Mouse (Mus musculus): ENCODE measurements around the gene Surf1.

Surf1 gene

DNA sequence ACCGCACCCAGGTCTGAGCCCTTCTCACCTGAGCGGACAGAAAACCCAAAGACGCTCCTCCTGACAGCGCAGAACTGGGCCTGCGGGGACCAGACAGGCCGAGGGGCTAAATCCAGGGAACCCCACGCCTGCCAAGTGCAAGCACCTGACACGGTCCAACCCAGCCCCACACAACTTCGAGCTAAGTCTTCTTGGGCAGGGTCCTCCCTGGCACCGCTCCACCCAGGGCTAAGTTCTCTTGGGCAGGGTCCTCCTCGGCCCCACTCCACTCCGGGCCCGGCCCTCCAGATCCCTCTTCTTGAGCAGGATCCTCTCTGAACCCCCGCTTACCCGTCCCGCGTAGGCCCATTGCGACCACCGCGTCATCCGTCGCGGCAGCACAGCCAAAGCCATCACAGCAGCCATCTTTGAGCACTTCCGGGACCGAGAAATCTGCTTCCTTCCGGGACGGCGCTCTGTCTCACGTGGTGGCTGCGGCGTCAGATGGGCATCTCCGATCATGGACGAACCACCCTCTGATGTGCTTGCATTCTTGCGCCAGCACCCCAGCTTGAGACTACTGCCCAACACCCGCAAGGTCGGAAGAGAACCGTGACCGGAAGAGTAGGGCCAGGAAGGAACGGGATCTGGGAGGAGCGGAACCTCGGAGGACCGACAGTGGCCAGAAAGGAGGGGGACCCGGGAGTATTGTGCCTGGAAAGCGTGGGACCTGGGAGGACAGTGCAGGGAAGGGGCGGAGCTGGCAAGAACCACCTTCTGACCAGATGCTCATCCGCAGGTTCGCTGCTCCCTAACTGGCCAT, at the start of gene Surf1, which contains the start of gene Surf2:
Gene Surf1, minus strand, starts transcription at position 604 of the 802 bp plus-strand sequence.
Gene Surf2, plus strand, starts transcription at position 441 of the 802 bp plus-strand sequence.
- DNase-seq (ENCODE audit: low read depth, low spot score): no peak

DNA sequence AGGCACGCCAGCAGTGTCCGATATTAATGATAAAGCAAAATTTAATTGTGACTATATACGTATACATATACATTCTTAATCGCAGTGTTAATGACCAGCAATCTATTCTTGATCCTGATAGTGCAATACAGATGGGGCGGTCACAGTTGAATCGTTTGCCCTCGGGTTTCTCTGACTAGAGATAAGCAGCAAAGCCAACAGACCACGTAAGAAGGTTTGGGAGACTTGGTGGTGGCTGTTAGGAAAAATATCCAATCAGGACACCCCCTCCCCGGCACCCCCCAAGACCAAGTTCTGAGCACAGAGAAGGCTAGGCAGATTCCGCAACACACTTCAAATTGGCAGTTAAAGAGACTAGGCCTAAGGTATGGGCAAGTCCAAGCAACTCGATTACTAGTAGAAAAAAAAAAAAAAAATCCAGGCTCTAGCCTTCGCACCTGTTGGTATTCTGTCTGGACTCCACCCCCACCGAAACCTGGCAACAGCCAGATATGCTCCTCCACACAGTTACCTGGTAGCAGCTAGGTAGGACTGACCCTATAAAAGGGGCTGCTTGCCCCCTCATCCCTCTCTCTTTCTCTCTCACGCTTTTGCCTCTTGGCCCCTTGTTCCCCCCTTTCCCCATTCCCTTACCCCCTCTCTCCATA, 48.5 kb upstream of the Surf1 start:
- no peak for DNase-seq (ENCODE audit: low read depth, low spot score)

DNA sequence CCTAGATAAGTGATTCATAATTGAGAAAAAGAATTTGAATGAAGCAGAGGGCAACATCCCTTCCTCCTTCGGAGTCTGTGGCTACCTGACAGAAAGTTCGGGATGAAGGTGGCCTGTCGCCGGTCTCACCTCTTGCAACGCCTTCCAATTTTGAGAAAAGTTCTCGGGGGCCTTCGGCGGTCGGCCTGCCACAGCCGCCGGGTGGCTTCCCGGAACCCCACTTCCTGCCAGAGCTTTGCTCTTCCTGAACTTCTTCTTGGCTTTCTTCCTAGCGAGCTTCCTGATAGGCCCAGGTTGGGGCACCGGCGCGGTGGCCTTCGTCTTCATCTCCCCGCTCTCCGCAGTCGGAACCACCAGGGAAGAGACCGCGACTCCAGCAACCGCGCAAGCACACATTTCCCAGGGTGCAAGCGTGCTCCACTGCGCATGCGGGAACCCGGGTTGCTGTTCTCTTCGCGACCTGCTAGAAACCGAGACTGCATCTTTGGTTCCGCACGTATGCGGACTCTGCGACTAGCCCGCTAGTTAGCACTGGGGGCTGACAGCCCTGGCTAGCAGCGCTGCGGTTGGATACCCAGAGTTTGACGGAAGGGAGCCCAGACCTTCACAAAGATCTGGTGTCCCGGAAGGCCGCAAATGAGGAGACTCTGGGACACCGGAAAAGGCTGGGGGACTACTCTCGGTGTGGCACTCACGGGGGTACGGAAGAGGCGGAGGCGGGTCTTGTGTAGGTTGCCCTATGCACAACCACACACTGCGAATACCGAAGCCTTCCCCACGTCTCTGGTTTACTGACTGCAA, 47.8 kb upstream of the Surf1 start, which contains the start of gene Rexo4:
Gene Rexo4, minus strand, starts transcription at position 464 of the 801 bp plus-strand sequence.
- peak; percentile 89 for DNase-seq (ENCODE audit: low read depth, low spot score)

DNA sequence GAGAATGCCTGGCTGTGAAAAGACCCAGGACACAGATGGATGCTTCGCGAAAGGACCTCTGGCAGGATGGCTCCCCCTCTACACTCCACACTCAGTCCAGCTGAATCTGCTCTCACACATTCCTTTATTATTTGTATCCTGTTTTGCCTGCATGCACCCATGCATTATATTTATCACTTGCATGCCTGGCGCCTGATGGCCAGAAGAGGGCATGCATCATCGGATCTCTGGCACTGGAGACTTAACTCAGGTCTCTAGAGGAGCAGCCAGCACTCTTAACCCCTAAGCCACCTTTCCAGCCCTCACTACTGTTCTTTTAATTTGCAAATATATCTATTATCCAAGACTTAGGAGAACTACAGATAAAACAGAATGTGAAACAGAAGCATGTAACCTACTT, 44.4 kb upstream of the Surf1 start:
- DNase-seq (ENCODE audit: low read depth, low spot score): no peak

DNA sequence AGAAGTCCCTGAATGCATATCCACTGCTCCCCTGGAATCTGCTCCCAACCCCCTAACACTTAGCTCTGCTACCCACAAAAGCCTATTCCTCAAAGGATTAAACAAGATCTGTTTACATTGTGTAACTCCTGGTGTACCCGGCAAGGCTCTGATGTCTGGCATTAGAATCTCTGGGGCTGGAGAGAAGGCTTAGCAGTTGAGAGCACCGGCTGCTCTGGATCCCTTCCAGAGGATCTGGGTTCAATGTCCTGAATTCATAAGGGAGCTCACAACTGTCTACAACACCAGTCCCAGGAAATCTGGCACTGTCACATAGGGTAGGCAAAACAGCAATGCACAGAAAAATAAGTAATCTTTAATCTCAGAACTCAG, 41.1 kb upstream of the Surf1 start:
- DNase-seq (ENCODE audit: low read depth, low spot score): no peak

DNA sequence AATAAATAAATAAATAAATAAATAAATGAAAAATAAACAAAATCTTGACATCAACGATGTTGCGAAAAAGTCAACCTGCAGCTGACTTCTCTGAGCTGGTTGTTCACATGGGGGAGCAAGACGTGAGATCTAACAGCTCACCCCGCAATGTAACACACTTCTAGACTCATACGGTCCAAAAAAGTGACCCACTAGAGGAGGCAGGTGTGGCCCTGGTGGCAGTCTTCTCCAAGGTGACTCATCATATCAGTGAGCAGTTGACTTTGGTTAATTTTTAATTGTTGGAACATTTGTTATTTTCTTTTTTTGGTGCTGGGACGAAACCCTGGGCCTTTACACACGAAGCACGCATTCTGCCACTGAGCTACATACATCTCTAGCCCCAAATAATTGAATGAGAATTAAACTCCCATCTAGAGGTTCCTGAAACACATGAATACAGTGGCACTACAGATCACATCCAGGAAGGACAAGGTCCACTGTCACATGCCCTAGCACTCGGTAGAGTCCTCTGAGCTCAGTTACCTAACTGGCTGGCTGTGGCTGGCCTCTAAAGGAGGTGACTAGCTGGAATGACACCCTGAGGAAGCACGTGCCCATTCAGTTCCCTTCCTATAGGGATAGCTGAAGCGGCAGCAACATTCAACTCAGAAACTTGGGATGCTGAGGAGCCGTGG, 40.6 kb upstream of the Surf1 start:
- no peak for DNase-seq (ENCODE audit: low read depth, low spot score)

DNA sequence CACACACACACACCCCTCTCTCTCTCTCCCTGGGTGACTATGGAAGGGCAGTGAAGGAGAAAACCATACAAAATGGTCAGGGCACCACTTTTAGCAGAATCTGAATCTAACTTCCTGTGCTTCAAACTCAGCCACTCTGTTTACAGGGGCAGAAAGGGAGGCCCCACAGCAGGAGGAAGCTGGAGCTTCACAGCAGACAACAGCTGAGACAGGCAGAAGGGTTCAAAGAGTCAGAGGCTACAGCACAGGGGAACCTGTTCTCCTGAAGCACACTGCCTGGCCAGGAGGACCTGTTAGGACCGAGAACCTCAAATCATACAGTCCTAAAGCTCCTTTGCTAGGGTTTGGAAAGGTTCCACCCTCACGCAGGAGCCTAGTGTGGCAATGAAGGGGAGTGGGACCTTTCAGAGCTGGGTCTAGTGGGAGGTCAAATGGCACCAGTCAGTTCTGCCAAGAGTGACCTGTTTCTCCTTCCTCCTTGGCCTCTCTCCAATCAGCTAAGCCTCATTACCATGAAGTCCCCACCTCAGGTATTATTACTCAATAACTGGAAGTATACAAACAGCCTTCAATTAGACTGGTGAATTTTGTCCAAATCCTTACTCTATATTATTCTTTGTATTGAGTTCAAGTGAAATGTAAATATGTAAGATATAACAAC, 38.5 kb upstream of the Surf1 start:
- DNase-seq (ENCODE audit: low read depth, low spot score): no peak

DNA sequence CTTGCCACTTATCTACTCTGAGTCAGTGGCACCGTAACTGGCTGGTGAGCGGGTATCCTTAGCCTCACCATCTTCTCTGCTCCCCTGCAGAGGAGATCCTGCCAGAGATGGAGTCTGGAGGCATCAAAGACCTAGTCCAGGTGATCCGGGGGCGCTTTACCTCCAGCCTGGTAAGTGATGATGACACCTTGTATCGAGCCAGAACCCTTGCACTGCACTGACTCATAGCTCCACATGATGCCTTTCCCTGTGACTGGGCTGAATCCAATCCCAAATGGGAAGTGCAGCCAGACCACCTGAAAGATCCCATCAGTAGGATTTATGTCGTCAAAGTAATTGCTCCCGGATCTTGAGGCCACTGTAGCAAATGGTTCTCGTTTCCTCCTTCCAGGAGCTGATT, 36.5 kb upstream of the Surf1 start:
- no peak for DNase-seq (ENCODE audit: low read depth, low spot score)

DNA sequence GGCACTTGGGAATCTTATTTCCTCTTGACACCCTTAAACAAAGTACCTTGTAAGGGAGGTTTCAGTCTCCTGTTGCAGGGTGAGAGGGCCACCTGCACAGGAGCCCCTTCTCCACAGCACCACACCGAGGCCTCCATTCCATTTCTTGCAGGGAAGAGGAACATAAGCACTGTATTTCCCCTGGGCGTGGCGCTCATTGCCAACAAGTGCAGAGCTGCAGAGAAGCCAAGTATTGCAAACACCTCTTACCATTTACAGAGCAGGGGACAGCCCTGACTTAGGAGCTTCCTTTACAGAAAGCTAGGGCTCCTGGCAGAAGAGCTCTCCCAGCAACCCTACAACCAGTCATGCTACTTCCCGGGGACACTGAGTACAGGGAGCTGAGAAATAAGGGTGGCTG, 35.9 kb upstream of the Surf1 start:
- DNase-seq (ENCODE audit: low read depth, low spot score): no peak

DNA sequence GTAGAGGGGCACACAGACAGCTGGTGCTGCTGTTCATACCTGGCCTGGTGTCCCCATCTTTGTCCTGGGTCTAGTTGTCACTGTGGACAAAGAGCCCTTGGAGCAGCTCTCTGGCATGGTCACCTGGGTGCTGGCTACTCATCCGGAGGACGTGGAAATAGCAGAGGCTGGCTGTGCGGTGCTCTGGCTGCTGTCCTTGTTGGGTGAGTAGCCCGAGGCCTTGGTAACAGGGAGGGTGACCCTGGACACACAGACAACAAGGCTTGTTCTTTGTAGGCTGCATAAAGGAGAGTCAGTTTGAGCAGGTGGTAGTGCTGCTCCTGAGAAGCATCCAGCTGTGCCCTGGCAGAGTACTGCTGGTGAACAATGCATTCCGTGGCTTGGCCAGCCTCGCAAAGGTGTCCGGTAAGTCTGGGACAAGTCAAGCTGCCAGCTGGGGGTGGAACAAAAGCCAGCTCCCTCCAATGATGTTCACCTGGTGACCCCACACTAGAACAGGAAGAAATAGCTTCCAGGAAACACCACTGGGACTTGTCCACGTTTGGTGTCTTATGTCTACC, 35.1 kb upstream of the Surf1 start:
- DNase-seq (ENCODE audit: low read depth, low spot score): no peak

DNA sequence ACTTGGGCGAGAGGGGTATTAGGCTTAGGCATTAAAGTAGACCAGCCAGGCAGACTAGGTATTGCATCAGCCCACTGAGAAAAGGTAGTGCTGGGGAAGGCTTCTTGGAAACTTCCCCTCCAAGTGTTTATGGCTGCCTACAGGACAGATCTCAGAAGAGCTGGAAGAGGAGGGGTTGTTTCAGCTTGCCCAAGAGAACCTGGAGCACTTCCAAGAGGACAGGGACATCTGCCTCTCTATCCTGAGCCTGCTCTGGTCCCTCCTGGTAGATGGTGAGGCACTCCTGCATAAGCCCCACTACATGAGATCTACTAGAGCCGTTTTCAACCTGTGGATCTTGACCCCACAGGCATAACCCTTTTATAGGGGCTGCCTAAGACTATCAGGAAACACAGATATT, 34.1 kb upstream of the Surf1 start:
- DNase-seq (ENCODE audit: low read depth, low spot score): no peak

DNA sequence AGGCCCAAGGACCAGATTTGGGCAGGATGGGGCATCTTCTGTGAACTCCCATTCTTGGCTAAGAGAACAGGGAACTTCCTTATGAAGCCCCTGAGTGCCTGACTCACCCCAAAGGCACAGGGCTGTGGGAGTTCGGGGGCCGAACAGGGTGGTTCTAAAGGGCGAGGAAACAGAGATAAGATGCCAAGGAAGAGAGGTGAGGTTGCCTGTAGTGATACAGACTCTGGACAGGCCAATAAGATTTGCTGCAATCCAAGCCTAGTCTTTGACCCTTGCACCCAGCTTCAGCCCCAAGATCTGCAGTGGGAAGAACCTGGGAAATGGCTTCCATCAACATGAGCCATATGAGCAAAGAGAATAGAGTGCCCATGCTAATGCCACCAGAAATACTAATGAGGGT, 26.9 kb upstream of the Surf1 start:
- no peak for DNase-seq (ENCODE audit: low read depth, low spot score)

DNA sequence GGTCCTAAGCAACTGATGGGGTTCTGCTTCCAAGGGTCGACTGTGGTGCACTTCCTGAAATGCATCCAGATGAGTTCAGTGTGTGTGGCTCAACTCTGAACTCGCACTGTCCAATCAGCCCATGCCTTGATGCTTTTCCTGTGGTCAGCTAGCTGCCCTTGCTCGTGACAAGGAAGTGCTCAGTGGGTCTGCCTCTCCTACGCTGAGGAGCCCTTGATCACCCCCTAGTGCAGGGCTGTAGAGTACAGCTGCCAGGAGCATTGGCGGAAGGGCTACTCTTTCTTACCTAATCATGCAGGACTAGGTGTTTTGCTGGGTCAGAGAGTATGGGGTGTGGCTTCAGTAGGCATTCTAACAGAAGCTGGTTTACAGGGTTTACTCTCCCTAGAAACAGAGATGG, 25.2 kb upstream of the Surf1 start:
- DNase-seq (ENCODE audit: low read depth, low spot score): no peak

DNA sequence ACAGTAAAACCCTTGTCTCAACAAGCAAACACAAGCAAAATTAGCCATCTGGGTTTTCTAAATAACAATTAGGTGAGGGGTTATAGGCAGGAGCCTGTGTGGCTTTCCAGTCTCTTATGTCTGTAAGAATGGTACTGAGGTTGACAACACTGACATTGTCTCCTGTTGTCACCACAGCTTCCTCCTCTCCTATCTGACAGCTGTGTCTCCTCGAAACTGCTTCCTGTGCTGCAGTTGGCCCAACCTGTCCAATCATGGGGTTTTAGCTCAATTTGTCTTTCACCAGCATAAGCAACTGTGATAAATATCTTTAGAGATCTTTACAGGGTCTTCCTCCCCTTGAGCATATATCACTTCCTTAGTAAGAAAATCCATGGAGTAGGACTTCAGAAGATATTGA, 20.1 kb upstream of the Surf1 start:
- no peak for DNase-seq (ENCODE audit: low read depth, low spot score)

DNA sequence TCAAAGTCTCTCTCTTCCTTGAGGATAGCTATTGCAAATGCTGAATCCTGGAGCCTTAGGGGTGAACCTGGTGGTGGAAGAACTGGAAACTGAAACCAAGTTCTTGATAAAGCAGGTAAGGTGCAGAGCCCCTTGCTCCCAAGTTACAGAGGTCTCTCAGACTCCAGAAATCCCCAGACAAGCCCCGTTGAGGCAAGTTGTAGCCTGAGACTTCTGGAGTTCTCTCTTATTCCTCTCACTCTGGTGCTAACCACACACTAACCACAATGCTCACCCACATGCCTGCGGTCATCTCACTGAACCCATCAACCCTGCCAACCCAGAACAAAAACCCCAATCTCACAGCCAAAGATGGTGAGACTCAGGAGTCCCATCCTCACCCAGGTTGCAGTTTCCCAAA, 19.0 kb upstream of the Surf1 start:
- DNase-seq (ENCODE audit: low read depth, low spot score): no peak

DNA sequence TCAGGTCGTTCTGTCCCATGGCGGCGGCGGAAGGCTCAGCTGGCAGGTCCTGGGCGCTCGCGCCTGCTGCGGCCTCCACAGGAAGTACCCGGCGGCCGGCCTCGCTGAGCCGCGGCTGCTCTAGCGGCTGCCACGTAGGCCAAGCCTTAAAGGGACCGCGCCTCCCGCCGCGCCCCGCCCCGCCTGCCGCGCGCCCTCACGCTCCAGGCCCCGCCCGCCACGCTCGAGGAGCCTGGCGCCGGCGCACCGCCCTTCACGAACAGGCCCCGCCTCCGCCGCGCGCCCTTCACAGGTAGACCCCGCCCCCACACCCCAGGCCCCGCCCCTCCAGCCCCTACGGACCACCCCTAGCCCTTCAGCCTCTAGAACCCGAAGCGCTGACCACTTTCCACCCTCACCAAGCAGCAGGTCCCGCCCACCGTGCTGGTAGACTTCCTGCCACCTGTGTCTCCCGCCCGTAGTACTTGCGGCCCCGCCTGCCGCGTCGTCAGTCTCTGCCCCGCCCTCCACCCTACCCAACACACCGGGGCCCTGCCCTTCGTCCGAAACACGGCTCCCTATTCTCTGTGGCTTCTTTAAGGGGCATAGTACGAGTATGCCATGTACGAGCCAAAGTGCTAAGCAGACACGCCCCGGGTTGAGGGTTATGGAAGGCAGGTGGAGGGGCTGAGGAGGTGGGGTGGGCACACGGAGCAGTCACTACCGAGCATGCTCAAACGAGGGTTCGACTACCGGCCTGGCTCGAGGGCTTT, 17.1 kb upstream of the Surf1 start, which contains the start of the genes Surf4 and Stkld1:
Gene Surf4, minus strand, starts transcription at position 625 of the 752 bp plus-strand sequence.
Gene Stkld1, plus strand, starts transcription at position 744 of the 752 bp plus-strand sequence.
- peak; percentile 90 for DNase-seq (ENCODE audit: low read depth, low spot score)

DNA sequence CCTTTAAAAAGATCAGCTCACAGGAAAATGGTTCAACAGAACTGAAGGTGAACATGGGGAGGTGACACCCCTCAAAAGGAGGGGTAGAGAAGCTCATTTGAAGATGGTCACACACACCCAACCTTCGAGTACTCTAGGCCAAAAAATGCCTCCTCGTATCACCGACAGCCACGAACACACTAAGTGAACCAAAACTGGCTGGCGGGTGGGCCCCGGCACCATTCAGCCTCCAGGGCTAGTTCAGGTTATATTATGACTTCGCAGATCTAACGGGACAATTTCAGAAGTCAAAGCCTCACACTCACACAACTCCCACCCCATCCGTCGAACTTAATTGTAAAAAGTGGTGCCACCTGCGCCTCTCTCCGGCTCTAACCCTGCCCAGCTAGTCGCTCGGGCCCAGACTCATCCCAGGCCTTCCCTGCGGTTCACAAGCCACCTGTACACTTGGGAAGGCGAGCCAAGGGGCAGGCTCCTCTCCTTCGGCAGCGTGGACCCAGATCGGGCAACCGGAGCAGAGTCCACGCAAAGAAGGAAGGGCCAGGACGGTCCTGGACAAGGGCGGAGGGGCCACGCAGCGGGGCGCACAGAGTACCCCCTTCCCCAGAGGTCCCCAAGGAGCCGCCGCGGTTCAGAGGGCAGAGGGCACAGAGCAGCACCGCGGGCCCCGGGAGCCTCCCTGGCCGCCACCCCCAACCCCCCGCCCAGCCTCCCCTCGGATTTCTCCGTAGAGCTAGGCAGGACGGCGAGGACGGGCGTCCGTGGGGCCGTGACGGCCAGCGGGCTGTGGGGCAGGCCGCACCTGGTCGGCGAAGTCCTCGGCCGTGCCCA, 16.4 kb upstream of the Surf1 start:
- DNase-seq (ENCODE audit: low read depth, low spot score): no peak

DNA sequence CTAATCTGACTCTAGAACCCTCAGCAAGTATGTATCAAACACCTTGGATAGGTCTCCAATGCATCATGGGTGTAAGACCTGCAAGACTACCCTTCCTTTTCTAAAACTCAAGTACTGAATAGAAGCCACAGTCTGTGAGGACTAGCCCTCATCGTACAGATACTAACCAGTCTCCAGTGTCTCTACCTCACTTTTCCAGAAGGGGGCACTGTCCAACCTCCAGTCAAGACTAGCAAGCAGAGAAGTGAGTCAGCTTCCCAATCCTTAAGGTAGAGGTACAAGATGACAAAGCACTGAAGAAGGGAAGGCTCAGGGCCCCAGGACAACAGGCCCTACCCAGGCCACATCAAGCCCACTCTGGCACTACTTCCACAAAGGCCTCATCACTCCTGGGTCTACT, 14.1 kb upstream of the Surf1 start:
- DNase-seq (ENCODE audit: low read depth, low spot score): peak; percentile 71

Data from c-Kit-negative CD71-positive TER-119-positive erythroid progenitor cells, embryonic 14.5 days (primary cell).